Mouse (Mus musculus) gastrocnemius, adult 2 months (tissue): Measurements from ENCODE around the gene Capn1. TPM values are rescaled to one million over a fixed set of nuclear protein-coding genes. Genes with fewer than 3 reads are reported as not detected.
A peak's percentile ranks its signal among the peaks of the same experiment; 100 is the strongest.

ENCODE experiments used
- DNase-seq: peaks from one replicate; pipeline ENCODE4 v3.0.0; 2022
- H3K27ac ChIP-seq: fragments of 200-600 bp; 2 replicates; pipeline ENCODE4 v1.8.1; 2022; ENCODE audit warnings: mild to moderate bottlenecking
- H3K4me3 ChIP-seq: fragments of 200-600 bp; 2 replicates; pipeline ENCODE4 v1.8.1; 2022; ENCODE audit warnings: mild to moderate bottlenecking, moderate library complexity
- CTCF ChIP-seq: fragments of 200-600 bp; IDR thresholded peaks from 2 replicates; pipeline ENCODE4 v1.8.1; 2022; ENCODE audit warnings: antibody characterized with exemption, mild to moderate bottlenecking, moderate library complexity
- intact Hi-C: fragments of 180-260 bp; cut with DNase I; formaldehyde crosslinking; loops from one replicate; pipeline ENCODE4 v1.15.1; 2025
- long read RNA-seq, 2 experiments: library from polyadenylated mRNA; stranded (forward); transcript quantifications; one replicate each; pipeline ENCODE4 v2.0.0; 2021
- total RNA-seq, 2 experiments: library from RNA; stranded (reverse); gene quantifications; 2 replicates each; pipeline ENCODE4 v1.2.3; 2021

Capn1 gene
- total RNA-seq, result 10 to 100 TPM; 87.0 to 93.7 TPM
- long read RNA-seq, experiment 1, partial matches to known transcripts, result 11 of 70 reads
- long read RNA-seq, experiment 1, other reads (novel, unspliced or antisense), result 59 of 70 reads
- long read RNA-seq, experiment 2, partial matches to known transcripts, result 17 of 73 reads
- long read RNA-seq, experiment 2, other reads (novel, unspliced or antisense), result 56 of 73 reads

- peak; percentile 26; the same call in 1 of the 2 replicates for TF ChIP-seq CTCF
These were observed at the start of gene Capn1 for GRCm38 (mm10) chr19:6015511-6016315. TSS of gene Capn1 (minus strand) at chr19:6015897.

GRCm38 (mm10) chr19:6063081-6063480 lies 47.4 kb upstream of the Capn1 start:
- no peak for DNase-seq
- TF ChIP-seq CTCF, result no peak
- Histone ChIP-seq H3K4me3 (no peak overlapping the region), H3K27ac (no peak overlapping the region)
- intact Hi-C loops, result no loop called here

More at GRCm38 (mm10) chr19:6015511-6016315, at the start of gene Capn1:
- Histone ChIP-seq H3K27ac (peak within 1 kb of the TSS; percentile 97), H3K4me3 (peak within 1 kb of the TSS; percentile 73)
- peak; percentile 94 for DNase-seq
- intact Hi-C loops, result loop anchor here (5.0 kb wide), 1 partner anchor 93 kb away; the partner anchor contains the start of gene Cdc42ep2

GRCm38 (mm10) chr19:6062418-6062817 lies 46.7 kb upstream of the Capn1 start:
- H3K27ac ChIP-seq, result peak overlapping the region; percentile 90
- TF ChIP-seq CTCF, result no peak
- intact Hi-C loops, result no loop called here

GRCm38 (mm10) chr19:6061641-6062302 lies 46.1 kb upstream of the Capn1 start:
- H3K4me3 ChIP-seq, result peak overlapping the region; percentile 99
- intact Hi-C loops, result loop anchor here (2.0 kb wide), 1 partner anchor 15 kb away; the partner anchor contains the start of gene Vps51
- peak overlapping the region; percentile 90 for H3K27ac ChIP-seq
- TF ChIP-seq CTCF, result no peak
- DNase-seq, result peak; percentile 54

More at GRCm38 (mm10) chr19:6062418-6062817, 46.7 kb upstream of the Capn1 start:
- H3K4me3 ChIP-seq, result peak overlapping the region; percentile 99
- no peak for DNase-seq

- no peak for TF ChIP-seq CTCF
- peak within 1 kb of the TSS; percentile 90 for H3K27ac ChIP-seq
- H3K4me3 ChIP-seq, result peak within 1 kb of the TSS; percentile 99
- intact Hi-C loops, result loop anchor here (2.0 kb wide), 1 partner anchor 16 kb away; the partner anchor contains the start of gene Vps51
- peak; percentile 95 for DNase-seq
These were observed 45.4 kb upstream of the Capn1 start, which contains the start of gene Znhit2 for GRCm38 (mm10) chr19:6061021-6061533. TSS of gene Znhit2 (plus strand) at chr19:6061192.

- no peak for TF ChIP-seq CTCF
- intact Hi-C loops, result no loop called here
- H3K27ac ChIP-seq, result peak overlapping the region; percentile 98; the same call in 1 of the 2 replicates
- no peak for DNase-seq
- peak overlapping the region; percentile 74 for H3K4me3 ChIP-seq
These were observed 43.3 kb upstream of the Capn1 start for GRCm38 (mm10) chr19:6058966-6059365.

GRCm38 (mm10) chr19:6058513-6058912 lies 42.8 kb upstream of the Capn1 start:
- no peak for TF ChIP-seq CTCF
- intact Hi-C loops, result no loop called here
- Histone ChIP-seq H3K27ac (peak overlapping the region; percentile 98), H3K4me3 (peak overlapping the region; percentile 74)
- no peak for DNase-seq

- DNase-seq, result peak; percentile 99
- Histone ChIP-seq H3K4me3 (peak within 1 kb of the TSS; percentile 74), H3K27ac (peak within 1 kb of the TSS; percentile 98)
- TF ChIP-seq CTCF, result no peak
- intact Hi-C loops, result loop anchor here (1.0 kb wide), 1 partner anchor 27 kb away; the partner anchor contains the start of genes Cdca5 and Zfpl1
These were observed 41.8 kb upstream of the Capn1 start, which contains the start of the genes Mrpl49 and Fau for GRCm38 (mm10) chr19:6057313-6058096. TSS of gene Mrpl49 (minus strand) at chr19:6057785. TSS of gene Fau (plus strand) at chr19:6057844.

- intact Hi-C loops, result loop anchor here (1.0 kb wide), 1 partner anchor 28 kb away; the partner anchor contains the start of genes Cdca5 and Zfpl1
- DNase-seq, result no peak
- no peak for TF ChIP-seq CTCF
- Histone ChIP-seq H3K27ac (no peak overlapping the region), H3K4me3 (peak overlapping the region; percentile 74)
These were observed 41.0 kb upstream of the Capn1 start for GRCm38 (mm10) chr19:6056696-6057095.

GRCm38 (mm10) chr19:6054296-6054695 lies 38.6 kb upstream of the Capn1 start:
- no peak overlapping the region for H3K4me3 ChIP-seq
- intact Hi-C loops, result no loop called here
- no peak for TF ChIP-seq CTCF

GRCm38 (mm10) chr19:6052516-6052915 lies 36.8 kb upstream of the Capn1 start:
- no peak overlapping the region for H3K27ac ChIP-seq
- no peak for TF ChIP-seq CTCF
- H3K4me3 ChIP-seq, result no peak overlapping the region
- intact Hi-C loops, result no loop called here
- DNase-seq, result peak; percentile 40

More at GRCm38 (mm10) chr19:6054296-6054695, 38.6 kb upstream of the Capn1 start:
- H3K27ac ChIP-seq, result no peak overlapping the region
- DNase-seq, result no peak
